Mouse (Mus musculus) brown adipose tissue, adult 24 weeks (tissue): ENCODE measurements around the gene Glrx5. TPM values are rescaled to one million over a fixed set of nuclear protein-coding genes. Genes with fewer than 3 reads are reported as not detected.

ENCODE experiments used
- polyA plus RNA-seq: library from polyadenylated mRNA; stranded (reverse); fragments of >200 nt; gene quantifications from 2 replicates; pipeline ENCODE4 v1.2.4, GENCODE M21; 2012; ENCODE audit not compliant: missing spikeins, insufficient read depth, insufficient read length

Gene Glrx5
- polyA plus RNA-seq, 1 experiment, result 149 TPM

Other genes with a start within 250 kb of the Glrx5 start
- gene Clmn, start 167.6 kb upstream of the Glrx5 start, polyA plus RNA-seq, result 6.6 and 8.2 TPM in 2 replicates
- gene Syne3, start 22.9 kb upstream of the Glrx5 start, polyA plus RNA-seq, result 2.8 and 3.3 TPM in 2 replicates
- not detected in 2 replicates for gene Tcl1b2, start 113.3 kb downstream of the Glrx5 start, polyA plus RNA-seq
- not detected in 2 replicates for gene Tcl1b1, start 127.0 kb downstream of the Glrx5 start, polyA plus RNA-seq
- not detected in 2 replicates for gene Tcl1b5, start 143.7 kb downstream of the Glrx5 start, polyA plus RNA-seq
- not detected in 2 replicates for gene Tcl1b3, start 158.4 kb downstream of the Glrx5 start, polyA plus RNA-seq
- not detected in 2 replicates for gene Tcl1b4, start 169.3 kb downstream of the Glrx5 start, polyA plus RNA-seq
- gene Tcl1, start 190.1 kb downstream of the Glrx5 start, polyA plus RNA-seq, result 0.99 TPM in 1 of 2 replicates, not detected in the other